Mouse (Mus musculus) urinary bladder, postnatal 14 days (tissue): ENCODE results near the gene Bcl2.
"Not testable (repeated sequence)": the region's sequence is repeated elsewhere in the genome, so short reads cannot be mapped to it uniquely, and the experiment has no call there.

ENCODE experiments used
- DNase-seq: peaks from one replicate; pipeline ENCODE4 v3.0.0; 2021; ENCODE audit warnings: low spot score

The Bcl2 gene

GRCm38 (mm10) chr1:106713621-106714529 lies at the start of gene Bcl2:
Gene Bcl2 (minus strand): TSS chr1:106714274.
- peak; percentile 71 for DNase-seq

GRCm38 (mm10) chr1:106760750-106761149 lies 46.7 kb upstream of the Bcl2 start:
- DNase-seq: no peak

- peak; percentile 97 for DNase-seq
These were observed 45.7 kb upstream of the Bcl2 start, which contains the start of gene Kdsr for GRCm38 (mm10) chr1:106759572-106760435. Gene Kdsr (minus strand): TSS chr1:106759727.

- DNase-seq: peak; percentile 48
These were observed 44.9 kb upstream of the Bcl2 start for GRCm38 (mm10) chr1:106758734-106759571.

GRCm38 (mm10) chr1:106756633-106757032 lies 42.6 kb upstream of the Bcl2 start:
- peak; percentile 24 for DNase-seq

GRCm38 (mm10) chr1:106752013-106752412 lies 37.9 kb upstream of the Bcl2 start:
- DNase-seq: no peak

GRCm38 (mm10) chr1:106750656-106751055 lies 36.6 kb upstream of the Bcl2 start:
- no peak for DNase-seq

GRCm38 (mm10) chr1:106748555-106749315 lies 34.7 kb upstream of the Bcl2 start:
- no peak for DNase-seq

GRCm38 (mm10) chr1:106742980-106743379 lies 28.9 kb upstream of the Bcl2 start:
- DNase-seq: no peak

GRCm38 (mm10) chr1:106740735-106741134 lies 26.7 kb upstream of the Bcl2 start:
- no peak for DNase-seq

GRCm38 (mm10) chr1:106739810-106740209 lies 25.7 kb upstream of the Bcl2 start:
- DNase-seq: no peak

- no peak for DNase-seq
These were observed 24.0 kb upstream of the Bcl2 start for GRCm38 (mm10) chr1:106738092-106738491.

- DNase-seq: no peak
These were observed 22.1 kb upstream of the Bcl2 start for GRCm38 (mm10) chr1:106736211-106736610.

GRCm38 (mm10) chr1:106735586-106735985 lies 21.5 kb upstream of the Bcl2 start:
- no peak for DNase-seq

- no peak for DNase-seq
These were observed 8.0 kb upstream of the Bcl2 start for GRCm38 (mm10) chr1:106722061-106722460.

GRCm38 (mm10) chr1:106717736-106718135 lies 3.7 kb upstream of the Bcl2 start:
- not testable (repeated sequence) for DNase-seq

GRCm38 (mm10) chr1:106717071-106717601 lies 3.1 kb upstream of the Bcl2 start:
- DNase-seq: peak; percentile 86

GRCm38 (mm10) chr1:106716141-106716540 lies 2.1 kb upstream of the Bcl2 start:
- DNase-seq: no peak

- DNase-seq: no peak
These were observed 1.3 kb upstream of the Bcl2 start for GRCm38 (mm10) chr1:106715111-106716083.
